Mouse (Mus musculus) activated CD4-positive, CD25-positive, alpha-beta regulatory T cell, adult 9 weeks (primary cell): Measurements from ENCODE around the gene Ccdc14. TPM values are rescaled to one million over a fixed set of nuclear protein-coding genes. Genes with fewer than 3 reads are reported as not detected.

ENCODE experiments used
- polyA plus RNA-seq: library from polyadenylated mRNA; unstranded; fragments of 100-300 nt; shearing (Covaris generic); gene quantifications from one replicate; pipeline ENCODE4 v1.2.1, GENCODE M21; 2017

Ccdc14 gene
- polyA plus RNA-seq: 1.6 TPM

GRCm38 (mm10) chr16:34690334-34691144, at the start of gene Ccdc14:
Gene Ccdc14, plus strand, starts transcription at chr16:34690616.

GRCm38 (mm10) chr16:34649621-34650020, 40.8 kb upstream of the Ccdc14 start, which contains the start of gene Ropn1:
Gene Ropn1, plus strand, starts transcription at chr16:34649921.

GRCm38 (mm10) chr16:34745065-34745585, 54.7 kb downstream of the Ccdc14 start, which contains the start of gene Mylk:
Gene Mylk, plus strand, starts transcription at chr16:34745210.

Other genes with a start within 250 kb of the Ccdc14 start
- 0.50 TPM for gene Kalrn, start 117.1 kb upstream of the Ccdc14 start, polyA plus RNA-seq
- not detected for gene Ropn1, start 40.7 kb upstream of the Ccdc14 start, polyA plus RNA-seq
- not detected for gene Mylk, start 54.6 kb downstream of the Ccdc14 start, polyA plus RNA-seq